Mouse (Mus musculus) gastrocnemius, postnatal 25 days (tissue): ENCODE measurements at regions not wholly inside any gene's neighbourhood (a gene's known extent, or its start where the extent isn't known, plus 50 kb on each side); places are given as distances from the start of the nearest gene placed in this dataset.
A peak's percentile ranks its signal among the peaks of the same experiment; 100 is the strongest.

Experiments used
- DNase-seq: peaks from one replicate; pipeline ENCODE4 v3.0.0; 2022

GRCm38 (mm10) chr3:19747361-19747760, 118.9 kb upstream of the 1700064H15Rik start:
- DNase-seq = no peak

GRCm38 (mm10) chr3:19751946-19752345, 123.5 kb upstream of the 1700064H15Rik start:
- no peak for DNase-seq

GRCm38 (mm10) chr3:19754011-19754410, 125.5 kb upstream of the 1700064H15Rik start:
- DNase-seq = no peak

- no peak for DNase-seq
Measured at GRCm38 (mm10) chr3:19754636-19755035, 126.2 kb upstream of the 1700064H15Rik start.

- no peak for DNase-seq
Measured at GRCm38 (mm10) chr3:19755136-19755535, 126.7 kb upstream of the 1700064H15Rik start.

- DNase-seq = no peak
Measured at GRCm38 (mm10) chr3:19798543-19799106, 158.2 kb upstream of the Cp start.

- no peak for DNase-seq
Measured at GRCm38 (mm10) chr3:19810034-19810433, 146.8 kb upstream of the Cp start.

GRCm38 (mm10) chr3:19824904-19825303, 131.9 kb upstream of the Cp start:
- DNase-seq = no peak

GRCm38 (mm10) chr3:19828518-19829246, 128.2 kb upstream of the Cp start:
- no peak for DNase-seq

GRCm38 (mm10) chr3:19829752-19830151, 127.1 kb upstream of the Cp start:
- no peak for DNase-seq

- no peak for DNase-seq
Measured at GRCm38 (mm10) chr3:19848031-19848735, 108.7 kb upstream of the Cp start.

GRCm38 (mm10) chr3:19848736-19849269, 108.1 kb upstream of the Cp start:
- DNase-seq = no peak

- no peak for DNase-seq
Measured at GRCm38 (mm10) chr3:19882623-19883022, 74.2 kb upstream of the Cp start.

- no peak for DNase-seq
Measured at GRCm38 (mm10) chr3:19888405-19888804, 68.4 kb upstream of the Cp start.

- no peak for DNase-seq
Measured at GRCm38 (mm10) chr3:19894258-19894629, 62.6 kb upstream of the Cp start.

- DNase-seq = peak; percentile 92
Measured at GRCm38 (mm10) chr3:19894630-19895578, 62.0 kb upstream of the Cp start.

- no peak for DNase-seq
Measured at GRCm38 (mm10) chr3:19895755-19896154, 61.1 kb upstream of the Cp start.

- no peak for DNase-seq
Measured at GRCm38 (mm10) chr3:19897140-19897539, 59.7 kb upstream of the Cp start.

GRCm38 (mm10) chr3:19902226-19902625, 54.6 kb upstream of the Cp start:
- no peak for DNase-seq

GRCm38 (mm10) chr3:19904446-19905275, 52.2 kb upstream of the Cp start:
- DNase-seq = no peak
